Mouse (Mus musculus) limb, embryonic 13.5 days (tissue): ENCODE measurements around the gene Rab43. TPM values are rescaled to one million over a fixed set of nuclear protein-coding genes. Genes with fewer than 3 reads are reported as not detected.
"Not testable (repeated sequence)": the region's sequence is repeated elsewhere in the genome, so short reads cannot be mapped to it uniquely, and the experiment has no call there.

Experiments used
- ATAC-seq: fragments of 200-750 bp; cut with Nextera tagmentation; 2 replicates; pipeline ENCODE4 v1.8.0; 2017; ENCODE audit warnings: low read depth, moderate number of reproducible peaks, moderate TSS enrichment; ENCODE audit not compliant: low FRiP score
- H3K27ac ChIP-seq: fragments of 300-500 bp; sonication (generic); 2 replicates; pipeline ENCODE4 v1.5.1; 2015; ENCODE audit warnings: inconsistent platforms, mild to moderate bottlenecking, moderate library complexity
- H3K27me3 ChIP-seq: fragments of 300-500 bp; sonication (generic); 2 replicates; pipeline ENCODE4 v1.6.1; 2015; ENCODE audit warnings: mild to moderate bottlenecking, inconsistent platforms
- H3K36me3 ChIP-seq: fragments of 300-500 bp; sonication (generic); 2 replicates; pipeline ENCODE4 v1.6.1; 2015; ENCODE audit warnings: inconsistent platforms, mild to moderate bottlenecking, moderate library complexity
- H3K4me1 ChIP-seq: fragments of 300-500 bp; sonication (generic); 2 replicates; pipeline ENCODE4 v1.6.1; 2015; ENCODE audit warnings: inconsistent platforms
- H3K4me2 ChIP-seq: fragments of 300-500 bp; sonication (generic); replicated peaks from 2 replicates; pipeline ENCODE4 v1.6.1; 2015; ENCODE audit warnings: inconsistent platforms, mild to moderate bottlenecking, moderate library complexity
- H3K4me3 ChIP-seq: fragments of 300-500 bp; sonication (generic); 2 replicates; pipeline ENCODE4 v1.5.1; 2015; ENCODE audit warnings: moderate library complexity, mild to moderate bottlenecking, inconsistent platforms
- H3K9ac ChIP-seq: fragments of 300-500 bp; sonication (generic); 2 replicates; pipeline ENCODE4 v1.6.1; 2015; ENCODE audit warnings: mild to moderate bottlenecking, inconsistent platforms
- H3K9me3 ChIP-seq: fragments of 300-500 bp; sonication (generic); 2 replicates; pipeline ENCODE4 v1.6.1; 2016; ENCODE audit warnings: inconsistent platforms
- WGBS: fragments of 180-500 bp; shearing (Covaris S2); methylation state at CpG from one replicate; pipeline ENCODE4 v1.1.7; 2015; 5-methylcytosine and 5-hydroxymethylcytosine counted together
- polyA plus RNA-seq: library from polyadenylated mRNA; unstranded; fragments of >200 nt; fragmentation: Nextera tagmentation; extraction: Ambion mirVana; gene quantifications from 2 replicates; pipeline ENCODE4 v1.2.1, GENCODE M21; 2015

Rab43 gene
- polyA plus RNA-seq, 1 experiment from 2014 or later = 9.8 TPM

GRCm38 (mm10) chr6:87779174-87780165 is 32.5 kb downstream of the Rab43 start:
- ATAC-seq = no peak
- Histone ChIP-seq H3K27ac (no peak overlapping the region), H3K4me1 (peaks cover 8% of the 10 kb centered on the region; the same call in 1 of the 2 replicates)

GRCm38 (mm10) chr6:87778294-87779173 is 33.4 kb downstream of the Rab43 start:
- Histone ChIP-seq H3K9ac (no peak overlapping the region), H3K9me3 (no peaks in the 10 kb centered on the region), H3K4me3 (no peak overlapping the region), H3K4me1 (peaks cover 8% of the 10 kb centered on the region; the same call in 1 of the 2 replicates), H3K27ac (no peak overlapping the region), H3K27me3 (no peaks in the 10 kb centered on the region), H3K4me2 (no peak overlapping the region), H3K36me3 (no peaks in the 10 kb centered on the region)
- no peak for ATAC-seq
- 70% methylated on average over 11 of the region's 11 CpGs for WGBS

More at GRCm38 (mm10) chr6:87779174-87780165, 32.5 kb downstream of the Rab43 start:
- Histone ChIP-seq H3K27me3 (no peaks in the 10 kb centered on the region), H3K4me2 (no peak overlapping the region), H3K4me3 (no peak overlapping the region), H3K36me3 (no peaks in the 10 kb centered on the region), H3K9me3 (no peaks in the 10 kb centered on the region), H3K9ac (no peak overlapping the region)
- WGBS = 76% methylated on average over 11 of the region's 11 CpGs

- Histone ChIP-seq H3K36me3 (no peaks in the 10 kb centered on the region), H3K27ac (no peak within 1 kb of the TSS), H3K9ac (no peak within 1 kb of the TSS), H3K4me1 (peaks cover 8% of the 10 kb centered on the region; the same call in 1 of the 2 replicates), H3K4me3 (no peak within 1 kb of the TSS), H3K4me2 (no peak within 1 kb of the TSS), H3K27me3 (no peaks in the 10 kb centered on the region), H3K9me3 (no peaks in the 10 kb centered on the region)
- no peak for ATAC-seq
- WGBS = 66% methylated on average over 2 of the region's 2 CpGs
Observed at GRCm38 (mm10) chr6:87777842-87778241, 34.1 kb downstream of the Rab43 start, which contains the start of gene Gp9. Gene Gp9, plus strand, starts transcription at chr6:87778072.

- Histone ChIP-seq H3K27ac (no peak overlapping the region), H3K36me3 (no peaks in the 10 kb centered on the region), H3K9ac (peak overlapping the region; percentile 6; the same call in 1 of the 2 replicates), H3K4me3 (no peak overlapping the region), H3K9me3 (no peaks in the 10 kb centered on the region), H3K4me2 (no peak overlapping the region), H3K4me1 (peaks cover 8% of the 10 kb centered on the region; the same call in 1 of the 2 replicates), H3K27me3 (no peaks in the 10 kb centered on the region)
- ATAC-seq = no peak
- WGBS = 87% methylated on average over 1 of the region's 1 CpGs
Observed at GRCm38 (mm10) chr6:87776663-87777062, 35.3 kb downstream of the Rab43 start.

GRCm38 (mm10) chr6:87775588-87776245 is 36.2 kb downstream of the Rab43 start:
- H3K4me2 ChIP-seq = no peak overlapping the region
- H3K9ac ChIP-seq = no peak overlapping the region
- no peaks in the 10 kb centered on the region for H3K36me3 ChIP-seq
- no peak overlapping the region for H3K4me3 ChIP-seq
- ATAC-seq = no peak
- no peaks in the 10 kb centered on the region for H3K9me3 ChIP-seq
- H3K27ac ChIP-seq = no peak overlapping the region
- 74% methylated on average over 3 of the region's 3 CpGs for WGBS
- H3K27me3 ChIP-seq = no peaks in the 10 kb centered on the region
- peaks cover 8% of the 10 kb centered on the region; the same call in 1 of the 2 replicates for H3K4me1 ChIP-seq

GRCm38 (mm10) chr6:87774909-87775308 is 37.1 kb downstream of the Rab43 start:
- no peaks in the 10 kb centered on the region for H3K9me3 ChIP-seq
- no peaks in the 10 kb centered on the region for H3K27me3 ChIP-seq
- no peaks in the 10 kb centered on the region for H3K36me3 ChIP-seq
- no peak overlapping the region for H3K4me2 ChIP-seq
- no peak overlapping the region for H3K9ac ChIP-seq
- 83% methylated on average over 9 of the region's 9 CpGs for WGBS
- peaks cover 8% of the 10 kb centered on the region; the same call in 1 of the 2 replicates for H3K4me1 ChIP-seq
- no peak overlapping the region for H3K4me3 ChIP-seq
- no peak overlapping the region for H3K27ac ChIP-seq
- ATAC-seq = no peak

- no peaks in the 10 kb centered on the region for H3K36me3 ChIP-seq
Observed at GRCm38 (mm10) chr6:87774466-87774865, 37.5 kb downstream of the Rab43 start.

GRCm38 (mm10) chr6:87770626-87771025 is 41.3 kb downstream of the Rab43 start:
- H3K9me3 ChIP-seq = no peaks in the 10 kb centered on the region
- WGBS = 53% methylated on average over 8 of the region's 8 CpGs
- no peak overlapping the region for H3K4me2 ChIP-seq
- H3K9ac ChIP-seq = no peak overlapping the region
- H3K4me1 ChIP-seq = no peaks in the 10 kb centered on the region
- no peak overlapping the region for H3K27ac ChIP-seq
- no peaks in the 10 kb centered on the region for H3K36me3 ChIP-seq
- H3K4me3 ChIP-seq = no peak overlapping the region
- no peaks in the 10 kb centered on the region for H3K27me3 ChIP-seq
- no peak for ATAC-seq

More at GRCm38 (mm10) chr6:87774466-87774865, 37.5 kb downstream of the Rab43 start:
- Histone ChIP-seq H3K9me3 (no peaks in the 10 kb centered on the region), H3K4me1 (peaks cover 8% of the 10 kb centered on the region; the same call in 1 of the 2 replicates), H3K4me2 (no peak overlapping the region), H3K9ac (no peak overlapping the region), H3K27me3 (no peaks in the 10 kb centered on the region), H3K27ac (no peak overlapping the region), H3K4me3 (no peak overlapping the region)
- ATAC-seq = no peak
- 44% methylated on average over 1 of the region's 1 CpGs for WGBS

- not testable (repeated sequence) for H3K4me2 ChIP-seq, ATAC-seq
- 90% methylated on average over 2 of the region's 2 CpGs for WGBS
Observed at GRCm38 (mm10) chr6:87764296-87764695, 47.7 kb downstream of the Rab43 start.

GRCm38 (mm10) chr6:87763376-87764280 is 48.3 kb downstream of the Rab43 start:
- Histone ChIP-seq H3K36me3 (no peaks in the 10 kb centered on the region), H3K9me3 (no peaks in the 10 kb centered on the region), H3K4me2 (no peak overlapping the region), H3K27ac (no peak overlapping the region), H3K4me1 (no peaks in the 10 kb centered on the region), H3K9ac (no peak overlapping the region), H3K4me3 (no peak overlapping the region), H3K27me3 (no peaks in the 10 kb centered on the region)
- ATAC-seq = no peak
- 65% methylated on average over 4 of the region's 4 CpGs for WGBS

More at GRCm38 (mm10) chr6:87764296-87764695, 47.7 kb downstream of the Rab43 start:
- H3K27me3 ChIP-seq, H3K27ac ChIP-seq, H3K4me3 ChIP-seq, H3K9me3 ChIP-seq, H3K9ac ChIP-seq, H3K4me1 ChIP-seq, H3K36me3 ChIP-seq: not testable (repeated sequence)

GRCm38 (mm10) chr6:87762161-87762560 is 49.8 kb downstream of the Rab43 start:
- H3K4me2 ChIP-seq = no peak overlapping the region
- no peaks in the 10 kb centered on the region for H3K36me3 ChIP-seq
- H3K9me3 ChIP-seq = no peaks in the 10 kb centered on the region
- H3K4me1 ChIP-seq = no peaks in the 10 kb centered on the region
- no peaks in the 10 kb centered on the region for H3K27me3 ChIP-seq
- no peak overlapping the region for H3K4me3 ChIP-seq
- H3K9ac ChIP-seq = no peak overlapping the region
- ATAC-seq = no peak
- WGBS = 85% methylated on average over 5 of the region's 5 CpGs
- no peak overlapping the region for H3K27ac ChIP-seq
